Mouse (Mus musculus): ENCODE measurements around the gene Plcb3. TPM values are rescaled to one million over a fixed set of nuclear protein-coding genes. Genes with fewer than 3 reads are reported as not detected.

Plcb3 gene
- polyA plus RNA-seq, 1 experiment from 2014 or later, result 25.2 TPM

GRCm38 (mm10) chr19:6940396-6941351 is 35.6 kb downstream of the Plcb3 start:
- Histone ChIP-seq H3K27ac (peak overlapping the region; percentile 95), H3K4me3 (peak overlapping the region; percentile 83), H3K9me3 (no peaks in the 10 kb centered on the region), H3K27me3 (ENCODE audit: poor library complexity, severe bottlenecking) (peaks cover 25% of the 10 kb centered on the region), H3K36me3 (replicated peaks) (peaks cover 15% of the 10 kb centered on the region), H3K4me1 (peaks cover 39% of the 10 kb centered on the region)
- whole genome bisulfite sequencing, result 20% methylated on average over 29 of the region's 29 CpGs
- no peak for DNase-seq (ENCODE audit: extremely low spot score, low spot score)

GRCm38 (mm10) chr19:6939106-6940002 is 36.9 kb downstream of the Plcb3 start:
- H3K4me1 ChIP-seq, result peaks cover 40% of the 10 kb centered on the region
- 91% methylated on average over 20 of the region's 20 CpGs for WGBS
- no peaks in the 10 kb centered on the region for H3K9me3 ChIP-seq
- H3K4me3 ChIP-seq, result peak overlapping the region; percentile 23; the same call in 1 of the 2 replicates
- H3K27me3 ChIP-seq (ENCODE audit: poor library complexity, severe bottlenecking), result peaks cover 38% of the 10 kb centered on the region
- H3K27ac ChIP-seq, result no peak overlapping the region
- H3K36me3 ChIP-seq (replicated peaks), result 0 out of 2 replicates have a peak, but pooled peaks cover 5% of the 10 kb centered on the region
- no peak for DNase-seq (ENCODE audit: extremely low spot score, low spot score)

- H3K27me3 ChIP-seq (ENCODE audit: poor library complexity, severe bottlenecking), result peaks cover 53% of the 10 kb centered on the region
- H3K36me3 ChIP-seq (replicated peaks), result 0 out of 2 replicates have a peak, but pooled peaks cover 5% of the 10 kb centered on the region
- H3K27ac ChIP-seq, result no peak overlapping the region
- DNase-seq (ENCODE audit: extremely low spot score, low spot score), result no peak
- peaks cover 49% of the 10 kb centered on the region for H3K4me1 ChIP-seq
- no peaks in the 10 kb centered on the region for H3K9me3 ChIP-seq
- WGBS, result 81% methylated on average over 16 of the region's 16 CpGs
- peak overlapping the region; percentile 8; the same call in 1 of the 2 replicates for H3K4me3 ChIP-seq
Measured at GRCm38 (mm10) chr19:6937541-6938465, 38.5 kb downstream of the Plcb3 start.

GRCm38 (mm10) chr19:6936299-6936698 is 40.0 kb downstream of the Plcb3 start:
- H3K9me3 ChIP-seq, result no peaks in the 10 kb centered on the region
- WGBS, result 14% methylated on average over 3 of the region's 3 CpGs
- H3K4me3 ChIP-seq, result no peak overlapping the region
- DNase-seq (ENCODE audit: extremely low spot score, low spot score), result no peak
- peaks cover 69% of the 10 kb centered on the region for H3K27me3 ChIP-seq (ENCODE audit: poor library complexity, severe bottlenecking)
- H3K36me3 ChIP-seq (replicated peaks), result 0 out of 2 replicates have a peak, but pooled peaks cover 5% of the 10 kb centered on the region
- H3K27ac ChIP-seq, result no peak overlapping the region
- H3K4me1 ChIP-seq, result peaks cover 44% of the 10 kb centered on the region

- Histone ChIP-seq H3K4me3 (peak within 1 kb of the TSS; percentile 47), H3K4me1 (peaks cover 24% of the 10 kb centered on the region), H3K27me3 (ENCODE audit: poor library complexity, severe bottlenecking) (peaks cover 83% of the 10 kb centered on the region), H3K9me3 (no peaks in the 10 kb centered on the region), H3K36me3 (replicated peaks) (0 out of 2 replicates have a peak, but pooled peaks cover 5% of the 10 kb centered on the region), H3K27ac (no peak within 1 kb of the TSS)
- DNase-seq (ENCODE audit: extremely low spot score, low spot score), result no peak
- 12% methylated on average over 23 of the region's 23 CpGs for WGBS
Measured at GRCm38 (mm10) chr19:6934195-6934977, 41.9 kb downstream of the Plcb3 start, which contains the start of gene Kcnk4. Kcnk4 (minus strand) TSS chr19:6934515.

- Histone ChIP-seq H3K36me3 (replicated peaks) (0 out of 2 replicates have a peak, but pooled peaks cover 5% of the 10 kb centered on the region), H3K27me3 (ENCODE audit: poor library complexity, severe bottlenecking) (peaks cover 90% of the 10 kb centered on the region), H3K4me1 (peaks cover 21% of the 10 kb centered on the region), H3K9me3 (no peaks in the 10 kb centered on the region), H3K4me3 (peak overlapping the region; percentile 47), H3K27ac (no peak overlapping the region)
- no peak for DNase-seq (ENCODE audit: extremely low spot score, low spot score)
- WGBS, result 4% methylated on average over 58 of the region's 58 CpGs
Measured at GRCm38 (mm10) chr19:6933436-6934194, 42.7 kb downstream of the Plcb3 start.

- peaks cover 90% of the 10 kb centered on the region for H3K27me3 ChIP-seq (ENCODE audit: poor library complexity, severe bottlenecking)
- H3K4me1 ChIP-seq, result peaks cover 23% of the 10 kb centered on the region
- no peaks in the 10 kb centered on the region for H3K9me3 ChIP-seq
- WGBS, result 11% methylated on average over 4 of the region's 4 CpGs
- no peak for DNase-seq (ENCODE audit: extremely low spot score, low spot score)
- H3K36me3 ChIP-seq (replicated peaks), result 0 out of 2 replicates have a peak, but pooled peaks cover 3% of the 10 kb centered on the region
- peak overlapping the region; percentile 47; the same call in 1 of the 2 replicates for H3K4me3 ChIP-seq
- H3K27ac ChIP-seq, result no peak overlapping the region
Measured at GRCm38 (mm10) chr19:6933102-6933435, 43.2 kb downstream of the Plcb3 start.

GRCm38 (mm10) chr19:6932018-6932417 is 44.3 kb downstream of the Plcb3 start:
- H3K4me1 ChIP-seq, result peaks cover 32% of the 10 kb centered on the region
- DNase-seq (ENCODE audit: extremely low spot score, low spot score), result no peak
- H3K27me3 ChIP-seq (ENCODE audit: poor library complexity, severe bottlenecking), result peaks cover 95% of the 10 kb centered on the region
- H3K27ac ChIP-seq, result no peak overlapping the region
- 44% methylated on average over 1 of the region's 1 CpGs for WGBS
- H3K9me3 ChIP-seq, result no peaks in the 10 kb centered on the region
- H3K4me3 ChIP-seq, result no peak overlapping the region
- no peaks in the 10 kb centered on the region for H3K36me3 ChIP-seq (replicated peaks)

GRCm38 (mm10) chr19:6931002-6931401 is 45.3 kb downstream of the Plcb3 start:
- Histone ChIP-seq H3K36me3 (replicated peaks) (no peaks in the 10 kb centered on the region), H3K27ac (no peak overlapping the region), H3K27me3 (ENCODE audit: poor library complexity, severe bottlenecking) (peaks cover 100% of the 10 kb centered on the region), H3K4me1 (peaks cover 39% of the 10 kb centered on the region), H3K9me3 (0 out of 2 replicates have a peak, but pooled peaks cover 2% of the 10 kb centered on the region), H3K4me3 (no peak overlapping the region)
- no peak for DNase-seq (ENCODE audit: extremely low spot score, low spot score)
- 0% methylated on average over 2 of the region's 2 CpGs for WGBS

- H3K27ac ChIP-seq, result no peak overlapping the region
- H3K4me1 ChIP-seq, result peaks cover 40% of the 10 kb centered on the region
- 10% methylated on average over 9 of the region's 9 CpGs for WGBS
- no peak for DNase-seq (ENCODE audit: extremely low spot score, low spot score)
- no peaks in the 10 kb centered on the region for H3K36me3 ChIP-seq (replicated peaks)
- no peak overlapping the region for H3K4me3 ChIP-seq
- peaks cover 100% of the 10 kb centered on the region for H3K27me3 ChIP-seq (ENCODE audit: poor library complexity, severe bottlenecking)
- H3K9me3 ChIP-seq, result 0 out of 2 replicates have a peak, but pooled peaks cover 3% of the 10 kb centered on the region
Measured at GRCm38 (mm10) chr19:6928080-6928479, 48.2 kb downstream of the Plcb3 start.

Data from forebrain, embryonic 10.5 days (tissue).